Mouse (Mus musculus) small intestine, adult 2 months (tissue): ENCODE results near the gene Rbm46. TPM values are rescaled to one million over a fixed set of nuclear protein-coding genes. Genes with fewer than 3 reads are reported as not detected.

Source experiments
- H3K27ac ChIP-seq: fragments of 200-500 bp; 2 replicates; pipeline ENCODE4 v1.5.1; 2012; ENCODE audit warnings: low read depth, low read length, control low read depth, inconsistent platforms; ENCODE audit not compliant: insufficient read depth
- H3K27me3 ChIP-seq: fragments of 200-500 bp; 2 replicates; pipeline ENCODE4 v1.6.1; 2012; ENCODE audit warnings: mild to moderate bottlenecking, moderate library complexity, low read length, inconsistent platforms; ENCODE audit not compliant: control insufficient read depth, insufficient read depth
- H3K36me3 ChIP-seq: fragments of 200-500 bp; 2 replicates; pipeline ENCODE4 v1.6.1; 2012; ENCODE audit warnings: mild to moderate bottlenecking, low read length, control low read depth, inconsistent platforms; ENCODE audit not compliant: control insufficient read depth, insufficient read depth
- H3K4me1 ChIP-seq: fragments of 200-500 bp; 2 replicates; pipeline ENCODE4 v1.6.1; 2012; ENCODE audit warnings: low read length, inconsistent platforms, mixed read lengths; ENCODE audit not compliant: control insufficient read depth, insufficient read depth, insufficient read length
- H3K4me3 ChIP-seq: fragments of 200-500 bp; 2 replicates; pipeline ENCODE4 v1.5.1; 2012; ENCODE audit warnings: low read depth, mild to moderate bottlenecking, control low read depth, inconsistent platforms, low read length, moderate library complexity
- CTCF ChIP-seq: fragments of 200-500 bp; IDR thresholded peaks from 2 replicates; pipeline ENCODE4 v1.5.1; 2012; ENCODE audit warnings: low read depth, mild to moderate bottlenecking, control low read depth, inconsistent platforms, low read length, moderate library complexity, mixed read lengths; ENCODE audit not compliant: insufficient replicate concordance, insufficient read length; ENCODE audit errors: extremely low read depth
- POLR2A ChIP-seq: fragments of 200-500 bp; IDR thresholded peaks from 2 replicates; pipeline ENCODE4 v1.6.1; 2012; ENCODE audit warnings: low read depth, mild to moderate bottlenecking, control low read depth, inconsistent platforms, low read length, moderate library complexity
- WGBS: fragments of 180-500 bp; shearing (Covaris S2); methylation state at CpG from one replicate; pipeline ENCODE4 v1.1.7; 2018; 5-methylcytosine and 5-hydroxymethylcytosine counted together
- polyA plus RNA-seq: library from polyadenylated mRNA; depleted of rRNA; stranded (reverse); fragments of >200 nt; gene quantifications from 2 replicates; pipeline ENCODE4 v1.2.3, GENCODE M21; 2012

The Rbm46 gene
- polyA plus RNA-seq, 1 experiment = not detected

DNA sequence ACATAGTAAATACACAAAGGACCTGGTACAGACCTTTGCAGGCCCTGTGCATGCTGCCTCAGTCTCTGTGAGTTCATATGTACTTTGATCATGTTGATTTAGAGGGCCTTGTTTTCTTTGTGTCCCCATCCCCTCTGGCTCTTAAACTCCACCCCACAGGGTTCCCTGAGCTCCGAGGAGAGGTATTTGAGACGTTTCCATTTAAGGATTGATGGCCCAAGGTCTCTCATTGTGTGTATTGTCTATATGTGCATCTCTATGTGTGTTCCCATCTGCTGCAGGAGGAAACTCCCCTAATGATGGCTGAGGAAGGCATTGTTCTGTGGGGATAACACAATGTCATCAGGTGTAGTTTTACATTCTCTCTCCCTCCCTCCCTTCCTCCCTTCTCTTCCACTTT, 12.6 kb upstream of the Rbm46 start:
- H3K4me3 ChIP-seq = no peak overlapping the region
- no peak overlapping the region for H3K27ac ChIP-seq
- H3K36me3 ChIP-seq = no peaks in the 10 kb centered on the region
- H3K4me1 ChIP-seq = no peaks in the 10 kb centered on the region
- no peaks in the 10 kb centered on the region for H3K27me3 ChIP-seq
- 23% methylated on average over 2 of the region's 2 CpGs for WGBS
- no peak for TF ChIP-seq CTCF
- TF ChIP-seq POLR2A = no peak

DNA sequence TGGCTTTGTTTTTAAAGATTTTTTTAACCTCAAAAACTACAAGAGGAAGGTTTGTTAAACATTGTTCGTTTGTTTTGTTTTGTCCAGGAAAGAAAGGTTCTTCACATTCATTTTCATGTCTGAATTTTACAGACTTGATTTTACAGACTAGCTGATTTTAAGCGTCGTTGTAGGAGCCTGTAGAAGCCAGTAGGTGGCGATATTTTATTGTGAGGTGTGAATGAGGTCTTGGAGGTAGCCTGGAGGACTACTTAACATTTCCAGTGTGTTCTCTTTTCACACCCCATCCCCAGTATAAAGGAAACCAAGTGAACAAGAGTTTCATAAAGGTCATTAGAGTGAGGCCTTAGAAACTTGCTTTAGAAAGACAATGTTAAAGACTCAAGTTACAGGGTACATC, 975 bp upstream of the Rbm46 start:
- Histone ChIP-seq H3K4me3 (no peak overlapping the region), H3K27ac (no peak overlapping the region), H3K36me3 (no peaks in the 10 kb centered on the region), H3K27me3 (peaks cover 16% of the 10 kb centered on the region), H3K4me1 (peaks cover 7% of the 10 kb centered on the region)
- WGBS = under 1% methylated on average over 4 of the region's 4 CpGs
- TF ChIP-seq CTCF (no peak), POLR2A (no peak)

DNA sequence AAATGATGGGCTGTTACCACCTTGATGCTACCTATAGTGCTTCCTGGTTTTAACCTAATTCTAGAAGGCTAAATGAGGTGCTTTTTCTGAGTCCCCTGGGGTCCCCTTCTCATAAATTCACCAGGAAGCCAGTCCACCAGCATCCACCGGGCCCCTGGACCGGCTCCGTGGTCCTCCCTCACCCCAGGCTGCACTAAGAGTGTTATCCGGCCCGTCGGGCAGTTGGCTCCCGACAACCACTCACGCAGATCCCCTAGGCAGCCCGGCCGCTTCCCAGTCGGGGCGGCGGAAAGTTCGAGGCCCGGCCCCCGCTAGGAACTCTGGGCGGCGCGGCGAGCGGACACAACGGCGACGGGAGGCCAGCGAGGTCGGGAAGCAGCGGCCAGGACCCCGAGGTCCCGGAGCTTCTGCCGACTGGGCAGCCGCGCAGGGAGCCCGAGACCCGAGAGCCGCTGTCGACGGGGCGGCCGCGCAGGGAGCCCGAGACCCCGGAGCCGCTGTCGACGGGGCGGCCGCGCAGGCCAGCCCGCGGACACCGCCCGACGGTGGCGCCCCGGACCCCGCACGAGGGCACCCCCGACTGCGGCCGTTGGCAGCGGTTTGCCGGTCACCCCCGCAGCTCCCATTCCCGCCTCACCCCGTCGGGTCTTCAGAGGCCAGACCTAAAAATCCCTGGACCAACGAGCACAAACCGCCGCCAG, 462 bp downstream of the Rbm46 start:
- Histone ChIP-seq H3K27ac (no peak overlapping the region), H3K4me1 (peaks cover 7% of the 10 kb centered on the region), H3K36me3 (no peaks in the 10 kb centered on the region), H3K27me3 (peaks cover 16% of the 10 kb centered on the region), H3K4me3 (peak overlapping the region; percentile 46)
- TF ChIP-seq POLR2A (no peak), CTCF (no peak)
- 30% methylated on average over 53 of the region's 69 CpGs for WGBS

GRCm38 (mm10) chr3:82857414-82858077, 18.7 kb downstream of the Rbm46 start:
- no peak overlapping the region for H3K4me3 ChIP-seq
- H3K4me1 ChIP-seq = no peaks in the 10 kb centered on the region
- no peaks in the 10 kb centered on the region for H3K27me3 ChIP-seq
- H3K27ac ChIP-seq = no peak overlapping the region
- H3K36me3 ChIP-seq = no peaks in the 10 kb centered on the region
- WGBS = 20% methylated on average over 4 of the region's 4 CpGs
- no peak for TF ChIP-seq POLR2A
- TF ChIP-seq CTCF = no peak

GRCm38 (mm10) chr3:82825165-82825564, 51.1 kb downstream of the Rbm46 start:
- no peak overlapping the region for H3K4me3 ChIP-seq
- 83% methylated on average over 9 of the region's 9 CpGs for WGBS
- H3K27ac ChIP-seq = no peak overlapping the region
- no peaks in the 10 kb centered on the region for H3K27me3 ChIP-seq
- H3K4me1 ChIP-seq = no peaks in the 10 kb centered on the region
- no peaks in the 10 kb centered on the region for H3K36me3 ChIP-seq
- TF ChIP-seq POLR2A = no peak
- no peak for TF ChIP-seq CTCF

DNA sequence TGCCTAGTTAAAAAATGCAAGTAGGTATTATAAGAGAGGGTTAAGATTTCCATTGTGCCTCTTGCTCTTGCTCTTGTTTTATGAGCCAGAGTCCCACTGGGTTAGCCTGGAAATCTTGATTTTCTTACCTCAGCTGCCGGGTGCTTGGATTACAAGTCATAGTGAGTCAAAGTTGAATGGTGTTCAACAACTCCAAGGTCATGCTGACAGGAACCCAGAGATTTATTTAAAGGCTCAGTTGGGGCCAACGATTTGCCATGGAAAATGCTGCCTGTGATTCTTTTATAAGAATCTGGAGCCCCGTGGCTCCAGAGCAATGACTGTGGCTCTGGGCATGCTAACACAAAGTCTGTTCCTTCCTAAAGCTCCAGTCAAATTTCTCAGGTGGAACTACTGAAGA, 64.4 kb downstream of the Rbm46 start:
- peaks cover 21% of the 10 kb centered on the region; the same call in 1 of the 2 replicates for H3K4me1 ChIP-seq
- no peaks in the 10 kb centered on the region for H3K36me3 ChIP-seq

GRCm38 (mm10) chr3:82810334-82811120, 65.8 kb downstream of the Rbm46 start:
- 0 out of 2 replicates have a peak, but pooled peaks cover 2% of the 10 kb centered on the region for H3K27me3 ChIP-seq
- peaks cover 21% of the 10 kb centered on the region; the same call in 1 of the 2 replicates for H3K4me1 ChIP-seq
- H3K27ac ChIP-seq = peak overlapping the region; percentile 49; the same call in 1 of the 2 replicates
- no peak overlapping the region for H3K4me3 ChIP-seq
- WGBS = 34% methylated on average over 7 of the region's 7 CpGs
- TF ChIP-seq CTCF (no peak), POLR2A (no peak)
- no peaks in the 10 kb centered on the region for H3K36me3 ChIP-seq

More for the DNA sequence above, 64.4 kb downstream of the Rbm46 start:
- Histone ChIP-seq H3K4me3 (no peak overlapping the region), H3K27me3 (0 out of 2 replicates have a peak, but pooled peaks cover 2% of the 10 kb centered on the region), H3K27ac (no peak overlapping the region)
- no peak for TF ChIP-seq POLR2A
- no peak for TF ChIP-seq CTCF
- 77% methylated on average over 3 of the region's 3 CpGs for WGBS
